Mouse (Mus musculus): ENCODE results near the gene Slc15a4.

Slc15a4 gene

DNA sequence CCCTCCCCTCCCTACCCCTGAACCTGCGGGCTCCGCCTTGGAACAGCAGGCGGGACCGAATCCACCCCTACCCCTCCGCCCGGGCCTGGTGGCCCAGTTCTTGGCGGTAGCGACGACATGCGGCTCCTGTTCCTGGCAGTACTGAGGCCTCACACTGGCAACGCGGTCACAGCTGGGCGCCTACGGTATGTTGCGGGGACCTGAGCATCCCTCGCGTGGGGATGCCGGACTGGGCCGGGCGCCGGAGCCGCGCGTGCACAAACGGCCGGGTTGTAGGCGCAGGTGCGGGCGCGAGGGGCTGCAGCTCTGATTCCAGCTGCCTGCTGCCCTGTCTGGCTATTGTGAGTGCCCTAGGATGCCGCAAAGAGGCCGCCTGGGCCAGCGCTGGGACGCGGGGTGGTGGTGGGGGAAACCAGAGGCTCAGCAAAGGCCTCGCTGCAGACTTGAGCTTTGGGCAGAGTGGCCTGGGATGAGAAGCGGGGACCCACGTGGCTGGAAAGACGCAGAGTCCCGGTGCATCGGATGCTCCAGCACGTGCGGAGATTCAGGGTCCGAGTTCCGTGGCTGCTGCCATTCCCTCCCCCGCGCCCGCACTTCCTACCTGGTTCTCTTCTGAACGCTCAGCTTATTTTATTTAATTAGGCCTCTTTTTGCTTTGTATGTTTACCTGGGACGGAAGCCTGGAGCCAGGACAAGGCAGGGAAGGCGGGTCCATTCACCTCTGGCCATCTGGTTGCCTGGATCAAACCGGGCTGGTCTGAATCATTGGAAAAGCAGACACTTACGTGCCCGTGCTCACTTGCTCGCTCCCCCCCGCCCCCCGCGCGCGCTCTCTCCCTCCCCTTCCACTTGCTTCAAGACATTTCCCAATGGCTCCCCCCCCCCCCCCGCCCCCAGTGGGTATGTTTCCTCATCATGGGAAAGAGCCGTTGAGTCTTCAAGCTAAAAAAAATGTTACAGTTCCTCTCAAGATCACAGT, at the start of gene Slc15a4, which contains the start of gene Glt1d1:
Slc15a4 (minus strand) TSS at position 731 of the 979 bp plus-strand sequence.
Glt1d1 (plus strand) TSS at position 96 of the 979 bp plus-strand sequence.
- DNase-seq (ENCODE audit: low read depth), result no peak

DNA sequence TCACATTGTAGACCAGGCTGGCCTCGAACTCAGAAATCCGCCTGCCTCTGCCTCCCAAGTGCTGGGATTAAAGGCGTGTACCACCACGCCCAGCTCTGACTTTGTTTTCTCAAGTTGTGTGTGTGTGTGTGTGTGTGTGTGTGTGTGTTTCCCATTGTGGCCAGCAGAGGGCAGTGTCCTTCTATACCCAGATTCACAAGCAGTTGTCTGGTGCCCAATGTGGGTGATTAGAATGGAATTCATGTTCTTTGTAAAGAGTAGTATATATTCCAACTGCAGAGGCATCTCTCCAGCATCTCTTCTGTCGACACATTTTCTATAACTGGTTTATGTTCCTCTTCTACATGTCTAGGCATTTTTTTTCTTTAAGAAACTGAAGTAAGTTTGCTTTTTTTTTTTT, 45.8 kb upstream of the Slc15a4 start:
- no peak for DNase-seq (ENCODE audit: low read depth)

DNA sequence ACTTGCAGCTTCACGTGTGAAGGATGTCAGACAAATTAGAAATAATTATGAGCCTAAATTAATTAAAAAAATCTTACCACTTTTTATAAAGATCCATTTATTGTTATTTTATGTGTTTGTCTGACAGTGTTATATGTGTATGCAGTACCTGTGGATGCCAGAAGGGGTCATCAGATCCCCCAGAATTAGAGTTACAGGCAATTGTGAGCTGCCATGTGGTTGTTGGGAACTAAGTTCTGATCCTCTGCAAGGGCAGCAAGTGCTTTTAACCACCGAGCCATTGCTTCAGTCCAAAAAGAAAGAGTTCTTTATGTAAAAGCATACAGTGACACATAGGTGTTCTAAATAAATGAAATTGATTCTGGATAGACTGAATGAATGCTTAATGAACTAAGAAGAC, 44.9 kb upstream of the Slc15a4 start:
- no peak for DNase-seq (ENCODE audit: low read depth)

DNA sequence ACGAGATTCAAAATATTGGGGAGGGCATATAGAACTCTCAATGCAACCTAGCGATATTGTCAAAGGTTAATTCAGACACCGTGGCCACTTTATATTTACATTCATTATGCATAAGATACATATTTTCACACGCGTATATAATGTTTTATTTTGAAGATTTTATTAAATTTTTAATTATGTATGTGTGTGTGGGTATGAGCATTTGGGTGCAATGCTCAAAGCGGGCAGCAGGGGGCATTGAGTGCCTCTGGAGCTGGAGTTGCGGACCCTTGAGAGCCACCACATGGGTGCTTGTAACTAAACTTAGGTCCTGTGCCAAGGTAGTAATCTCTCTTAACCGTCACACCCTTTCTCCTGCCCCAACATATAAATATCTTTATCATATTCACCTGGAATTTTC, 41.2 kb upstream of the Slc15a4 start:
- no peak for DNase-seq (ENCODE audit: low read depth)

DNA sequence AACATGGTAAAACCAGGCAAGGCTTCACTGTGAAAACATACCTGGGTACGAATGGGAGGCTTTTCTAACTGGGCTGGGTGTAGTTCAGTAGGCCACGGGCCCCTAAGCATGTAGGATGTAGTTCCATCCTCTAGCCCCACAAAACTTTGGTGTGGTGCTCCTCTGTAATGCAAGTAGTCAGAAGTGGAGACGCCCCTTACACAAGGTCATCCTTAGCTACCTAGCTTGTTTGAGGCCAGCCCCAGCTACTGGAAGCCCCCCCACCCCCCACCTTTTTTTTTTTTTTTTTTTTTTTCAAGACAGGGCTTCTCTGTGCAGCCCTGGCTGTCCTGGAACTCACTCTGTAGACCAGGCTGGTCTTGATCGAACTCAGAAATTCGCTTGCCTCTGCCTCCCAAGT, 28.3 kb upstream of the Slc15a4 start:
- DNase-seq (ENCODE audit: low read depth), result no peak

DNA sequence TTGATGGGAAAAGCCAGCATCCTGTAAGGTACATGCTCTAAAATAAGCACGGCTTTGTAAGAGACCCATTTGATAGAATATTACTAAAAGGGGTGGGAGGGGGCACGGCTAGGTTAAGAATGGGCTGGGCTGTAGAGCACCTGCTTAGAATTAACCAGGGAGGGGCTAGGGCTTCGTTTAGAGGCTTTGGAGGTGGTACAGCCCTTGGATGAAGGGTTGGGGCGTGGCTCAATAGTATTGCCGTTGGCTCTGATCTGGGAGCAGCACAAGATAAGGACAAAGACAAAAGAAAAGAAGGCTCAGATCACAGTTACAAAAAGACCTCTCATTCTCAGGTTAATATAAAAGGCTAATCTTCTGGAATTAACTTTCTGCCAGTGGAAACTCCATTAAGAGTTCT, 27.6 kb upstream of the Slc15a4 start:
- DNase-seq (ENCODE audit: low read depth), result no peak

DNA sequence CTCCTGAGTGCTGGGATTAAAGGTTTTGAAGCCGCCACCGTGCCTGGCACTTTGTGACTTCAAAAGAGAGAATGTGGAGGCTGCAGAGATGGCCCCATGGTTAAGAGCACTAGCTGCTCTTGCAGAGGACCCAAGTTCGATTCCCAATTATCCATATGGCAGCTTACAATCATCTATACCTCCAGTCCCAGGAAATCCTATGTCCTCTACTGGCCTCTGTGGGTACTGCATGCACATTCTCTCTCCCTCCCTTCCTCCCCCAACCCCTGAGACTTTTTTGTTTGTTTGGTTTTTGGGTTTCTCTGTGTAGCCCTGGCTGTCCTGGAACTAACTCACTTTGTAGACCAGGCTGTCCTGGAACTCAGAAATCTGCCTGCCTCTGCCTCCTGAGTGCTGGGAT, 26.6 kb upstream of the Slc15a4 start:
- DNase-seq (ENCODE audit: low read depth), result no peak

DNA sequence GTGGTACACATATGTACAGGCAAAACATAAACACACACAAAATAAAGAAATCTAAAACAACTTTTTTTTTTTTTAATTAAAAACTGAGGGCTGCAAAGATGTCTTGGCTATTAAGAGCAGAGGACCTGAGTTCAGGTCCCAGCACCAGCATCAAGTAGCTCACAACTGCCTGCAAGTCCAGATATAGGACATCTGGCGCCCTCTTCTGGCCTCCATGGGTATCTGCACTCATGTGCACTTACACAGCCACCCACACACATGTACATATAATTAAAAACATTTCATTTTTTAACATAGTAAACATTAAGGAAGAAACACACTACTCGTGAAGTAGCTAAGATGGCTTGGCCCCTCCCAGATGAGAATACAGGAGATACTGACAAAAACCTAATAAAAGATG, 25.6 kb upstream of the Slc15a4 start:
- DNase-seq (ENCODE audit: low read depth), result no peak

DNA sequence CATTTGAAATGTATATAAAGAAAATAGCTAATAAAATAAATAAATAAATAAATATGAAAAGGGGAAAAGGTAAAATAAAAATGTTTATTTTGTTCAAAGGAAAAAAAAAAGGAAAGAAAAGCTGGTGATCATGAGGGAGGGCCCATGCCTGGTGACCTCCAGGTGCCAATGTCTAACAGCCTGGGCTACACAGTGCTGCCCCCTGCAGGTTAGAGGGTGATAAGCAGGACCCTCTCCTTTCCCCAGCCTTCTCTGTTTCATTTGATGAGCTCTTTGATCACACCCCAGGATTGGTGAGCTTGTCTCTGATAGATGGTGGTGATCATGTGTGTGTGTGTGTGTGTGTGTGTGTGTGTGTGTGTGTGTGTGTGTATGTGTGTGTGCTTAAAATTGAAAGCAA, 16.4 kb upstream of the Slc15a4 start:
- peak; percentile 26 for DNase-seq (ENCODE audit: low read depth)

DNA sequence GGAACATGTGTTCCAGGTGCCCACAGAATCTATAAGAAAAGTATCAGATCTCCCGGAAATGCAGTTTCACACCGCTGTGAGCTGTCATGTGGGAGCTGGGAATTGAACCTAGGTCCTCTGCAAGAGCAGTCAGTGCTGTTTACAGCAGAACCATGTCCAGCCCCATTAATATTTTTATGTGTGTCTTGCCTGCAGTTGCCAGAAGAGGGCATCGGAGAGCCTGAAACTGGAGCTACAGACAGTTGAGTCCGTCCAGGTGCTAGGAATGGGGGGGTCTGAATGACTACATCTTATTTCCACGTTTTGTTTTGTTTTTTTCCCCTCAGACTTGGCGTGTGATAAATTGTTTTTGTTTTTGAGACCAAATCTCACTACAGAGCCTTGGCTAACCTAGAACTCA, 15.3 kb upstream of the Slc15a4 start:
- DNase-seq (ENCODE audit: low read depth), result peak; percentile 39

DNA sequence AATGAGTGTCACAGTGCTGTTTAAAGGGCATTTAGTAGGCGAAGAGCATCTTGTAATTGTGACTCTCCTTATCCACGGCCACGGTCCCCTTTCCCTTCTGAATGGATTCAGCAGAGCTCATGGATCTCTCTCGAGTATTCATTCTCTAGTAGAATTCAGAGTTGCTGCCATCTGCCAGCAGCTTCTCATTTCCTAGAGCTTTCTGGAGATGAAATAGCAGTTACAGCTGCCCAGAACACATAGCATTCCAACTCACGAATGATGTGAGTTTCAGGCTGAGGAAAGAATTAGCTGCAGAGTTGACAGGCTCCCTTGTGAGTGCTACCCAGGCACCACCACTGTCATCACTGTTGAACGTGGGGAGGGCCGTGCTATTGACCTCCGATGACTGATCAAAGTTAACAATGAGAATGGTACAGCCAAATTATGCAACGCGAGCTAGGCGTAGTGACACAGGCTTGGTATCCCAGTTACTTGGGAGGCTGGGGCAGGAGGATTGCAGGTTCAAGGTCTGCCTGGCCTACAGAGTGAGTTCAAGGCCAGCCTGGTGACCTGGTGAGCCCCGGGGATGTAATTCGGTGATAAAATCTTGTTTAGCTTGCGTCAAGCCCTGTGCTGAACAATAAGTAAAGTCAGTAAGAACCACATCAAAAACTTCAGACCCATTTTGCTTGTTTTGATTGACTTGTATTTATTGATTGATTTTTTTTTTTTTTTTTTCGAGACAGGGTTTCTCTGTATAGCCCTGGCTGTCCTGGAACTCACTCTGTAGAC, 8.7 kb upstream of the Slc15a4 start:
- DNase-seq (ENCODE audit: low read depth), result no peak

DNA sequence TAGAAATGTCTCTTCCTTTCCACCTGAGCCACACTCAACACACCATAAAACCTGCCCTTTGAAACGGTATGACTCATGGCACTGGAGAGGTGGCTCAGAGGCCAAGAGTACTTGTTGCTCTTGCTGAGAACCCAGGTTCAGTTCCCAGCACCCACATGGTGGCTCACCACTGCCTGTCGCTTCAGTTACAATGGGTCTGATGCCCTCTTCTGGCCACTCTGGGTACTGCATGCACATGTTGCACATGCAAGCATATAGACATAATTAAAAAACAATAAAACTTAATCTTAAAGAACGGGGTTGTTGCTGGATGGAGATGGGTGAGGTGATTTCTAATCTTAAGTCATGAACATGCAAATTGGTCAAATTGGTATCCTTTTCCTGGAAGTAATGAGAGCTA, 7.7 kb upstream of the Slc15a4 start:
- DNase-seq (ENCODE audit: low read depth), result no peak

DNA sequence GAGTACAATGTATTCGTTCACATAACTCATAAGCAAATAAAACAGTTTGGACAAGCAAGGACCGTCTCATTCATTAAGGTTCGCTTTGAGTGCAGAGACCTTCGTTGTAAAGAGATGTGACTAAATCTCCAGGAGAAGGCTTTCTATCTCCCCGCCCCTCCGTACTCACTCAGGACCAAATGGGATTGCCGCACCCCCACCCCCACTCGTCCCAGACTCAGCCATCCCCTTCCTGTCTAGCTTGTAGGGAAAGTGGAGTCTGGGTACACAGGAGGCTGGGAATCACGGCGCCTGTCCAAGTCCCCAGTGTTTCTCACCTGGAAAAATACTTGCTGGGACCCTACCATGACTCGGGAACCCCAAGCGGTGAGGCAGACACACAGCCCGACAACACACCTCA, 6.9 kb upstream of the Slc15a4 start:
- no peak for DNase-seq (ENCODE audit: low read depth)

DNA sequence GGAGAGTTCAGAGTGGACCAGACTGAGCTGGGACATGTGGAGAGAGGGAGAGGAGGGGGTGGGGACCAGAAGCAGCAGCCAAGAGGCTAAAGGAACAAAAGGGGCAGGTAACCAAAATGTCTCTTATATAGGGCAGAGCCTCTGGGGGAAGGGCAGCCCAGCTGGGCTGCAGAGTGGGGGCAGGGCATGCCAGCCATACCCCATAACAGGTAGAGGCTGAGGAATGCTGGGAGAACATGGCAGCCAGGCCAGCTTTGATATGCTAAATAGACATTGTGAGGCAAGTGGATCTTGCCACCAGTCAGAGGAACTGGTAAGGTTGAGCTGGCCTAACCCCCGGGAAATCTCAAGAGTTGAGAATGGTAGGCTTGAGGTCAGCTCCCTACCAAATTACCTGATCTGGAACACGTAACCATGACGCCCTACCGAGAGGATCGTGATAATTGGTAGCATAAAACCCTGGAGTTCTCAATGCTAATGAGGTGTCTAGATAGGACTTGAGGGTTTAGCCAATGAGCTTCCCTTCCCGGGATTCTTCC, 6.4 kb upstream of the Slc15a4 start:
- DNase-seq (ENCODE audit: low read depth), result no peak

DNA sequence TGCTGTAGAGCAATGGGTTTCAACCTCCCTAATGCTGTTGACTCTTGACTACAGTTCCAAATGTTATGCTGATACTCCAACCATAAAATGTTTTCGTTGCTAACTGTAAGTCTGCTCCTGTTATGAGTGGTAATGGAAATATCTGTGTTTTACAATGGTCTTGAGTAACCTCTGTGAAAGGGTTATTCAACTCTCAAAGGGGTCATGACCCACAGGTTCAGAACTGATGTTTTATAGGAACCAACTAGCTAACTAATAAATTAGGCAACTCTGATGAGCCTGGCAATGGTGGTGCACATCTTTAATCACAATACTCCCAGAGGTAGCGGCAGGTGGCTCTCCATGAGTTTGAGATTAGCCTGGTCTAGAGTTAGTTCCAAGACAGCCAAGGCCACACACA, 5.5 kb upstream of the Slc15a4 start:
- DNase-seq (ENCODE audit: low read depth), result no peak

DNA sequence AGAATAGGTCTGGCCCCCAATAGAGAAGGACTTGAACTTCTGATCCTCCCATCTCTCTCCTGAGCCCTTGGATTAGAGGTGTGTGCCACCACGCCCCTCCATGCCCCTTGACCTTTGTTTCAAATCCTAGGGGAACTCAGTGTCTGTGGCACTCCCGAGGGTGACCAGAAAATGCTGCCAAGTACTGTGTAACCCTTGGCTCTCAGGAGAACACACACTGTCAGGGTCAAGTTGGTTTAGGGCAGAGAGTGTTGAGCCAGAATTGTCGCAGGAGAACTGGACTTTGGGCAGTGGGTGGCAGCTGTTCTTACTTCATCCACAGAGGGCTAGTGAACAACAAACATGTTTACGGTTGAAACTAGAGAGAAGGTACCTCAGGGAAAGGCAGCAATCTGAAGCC, 4.9 kb upstream of the Slc15a4 start:
- no peak for DNase-seq (ENCODE audit: low read depth)

DNA sequence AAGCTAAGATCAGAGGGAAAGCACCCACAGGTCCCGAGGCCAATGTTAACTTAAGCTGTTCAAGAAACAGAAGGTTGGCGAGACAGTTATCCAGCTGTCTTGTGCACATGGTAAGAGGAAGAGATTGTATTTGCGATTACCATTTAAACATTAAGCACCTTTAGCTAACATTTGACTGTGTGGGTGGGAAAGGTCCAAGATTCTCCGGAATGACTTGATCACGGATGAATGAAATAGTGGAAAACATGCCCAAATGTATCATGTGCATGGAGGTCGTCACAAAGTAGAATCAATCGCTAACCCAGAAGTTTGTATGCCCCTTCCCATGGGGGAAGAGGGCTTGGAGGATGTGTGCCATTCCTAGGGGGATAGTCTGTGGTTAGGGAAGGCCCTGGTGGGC, 969 bp upstream of the Slc15a4 start:
- DNase-seq (ENCODE audit: low read depth), result no peak

DNA sequence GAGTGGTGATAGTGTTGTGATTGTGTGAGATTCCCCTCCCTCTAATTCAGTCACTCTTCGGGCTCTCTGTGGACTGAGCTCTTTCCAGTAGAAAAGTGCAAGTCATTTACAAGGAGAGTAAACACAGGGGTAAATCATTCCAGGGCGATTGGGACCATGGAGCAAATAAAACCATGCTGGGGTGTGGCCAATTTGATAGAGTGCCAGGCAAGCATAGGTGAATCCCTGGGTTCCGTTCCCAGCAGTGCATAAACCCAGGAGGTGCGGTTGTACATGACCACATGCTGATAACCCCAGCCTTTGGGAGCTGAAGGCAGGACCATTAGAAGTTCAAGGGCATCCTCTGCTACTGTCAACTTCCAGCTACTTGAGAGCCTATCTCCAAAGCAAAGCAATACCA, 491 bp upstream of the Slc15a4 start:
- no peak for DNase-seq (ENCODE audit: low read depth)

DNA sequence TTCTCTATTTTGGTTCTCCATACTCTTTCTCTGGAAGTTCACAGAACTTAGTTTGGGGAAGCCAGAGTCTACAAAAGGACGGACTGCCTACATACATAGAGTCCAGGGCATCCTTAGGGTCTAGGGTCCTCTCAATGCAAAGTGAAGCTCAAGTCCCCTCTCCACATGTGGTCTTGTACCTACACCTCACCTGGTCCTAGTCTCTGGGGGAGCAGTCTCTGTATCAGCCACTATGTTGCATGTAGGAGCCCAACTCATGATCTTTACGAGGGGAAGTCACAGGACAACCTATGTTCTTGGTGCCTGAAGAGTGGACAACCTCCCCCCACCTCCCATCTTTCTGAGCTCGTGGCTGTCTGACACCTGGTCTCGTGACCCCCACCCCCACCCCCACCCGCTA, 1.0 kb downstream of the Slc15a4 start:
- no peak for DNase-seq (ENCODE audit: low read depth)

DNA sequence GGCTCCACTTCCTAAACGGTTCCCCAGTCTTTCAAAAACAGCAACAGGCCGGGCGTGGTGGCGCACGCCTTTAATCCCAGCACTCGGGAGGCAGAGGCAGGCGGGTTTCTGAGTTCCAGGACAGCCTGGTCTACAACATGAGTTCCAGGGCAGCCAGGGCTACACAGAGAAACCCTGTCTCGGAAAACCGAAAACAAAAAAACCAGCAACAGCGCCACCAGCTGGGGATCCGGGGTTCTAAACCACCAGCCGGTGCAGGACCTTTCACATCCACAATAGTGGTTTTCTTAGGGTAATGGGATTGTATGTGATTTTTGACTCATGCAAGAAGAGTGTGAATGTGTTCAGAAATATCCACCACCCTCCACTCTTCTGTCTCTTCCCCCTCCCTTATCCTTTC, 5.5 kb downstream of the Slc15a4 start:
- DNase-seq (ENCODE audit: low read depth), result no peak

DNA sequence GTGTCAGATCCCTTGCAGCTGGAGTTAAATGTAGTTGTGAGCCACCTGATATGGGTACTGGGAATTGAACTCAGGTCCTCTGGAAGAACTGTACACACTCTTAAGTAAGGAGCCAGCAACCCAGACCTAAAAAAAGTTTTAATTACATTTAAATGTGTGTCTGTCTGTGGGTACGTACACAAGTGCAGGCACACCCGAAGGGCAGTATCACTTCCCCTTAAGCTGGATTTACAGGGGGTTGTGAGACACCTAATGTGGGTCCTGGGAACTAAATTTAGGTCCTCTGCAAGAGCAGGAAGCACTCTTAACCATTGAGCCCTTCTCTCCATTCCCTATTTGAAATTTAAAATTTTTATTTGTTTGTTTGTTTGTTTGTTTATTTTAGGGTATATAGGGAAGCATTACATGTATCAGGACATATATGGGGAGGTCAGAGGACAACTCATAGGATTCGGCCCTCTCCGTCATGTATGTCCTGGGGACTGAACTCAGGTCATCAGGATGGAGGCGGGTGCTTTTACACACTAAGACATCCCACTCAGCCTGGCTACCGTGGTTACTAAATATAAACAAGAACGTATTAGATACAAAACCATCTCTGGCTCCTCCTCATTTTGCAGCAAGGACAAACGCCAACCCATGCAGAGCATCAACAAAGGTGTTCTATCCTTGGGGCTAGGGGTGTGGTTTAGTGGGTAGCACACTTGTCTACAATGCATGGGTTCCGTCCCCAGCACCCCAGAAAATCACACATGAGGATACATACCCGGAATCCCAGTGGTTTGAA, 8.1 kb downstream of the Slc15a4 start:
- DNase-seq (ENCODE audit: low read depth), result no peak

DNA sequence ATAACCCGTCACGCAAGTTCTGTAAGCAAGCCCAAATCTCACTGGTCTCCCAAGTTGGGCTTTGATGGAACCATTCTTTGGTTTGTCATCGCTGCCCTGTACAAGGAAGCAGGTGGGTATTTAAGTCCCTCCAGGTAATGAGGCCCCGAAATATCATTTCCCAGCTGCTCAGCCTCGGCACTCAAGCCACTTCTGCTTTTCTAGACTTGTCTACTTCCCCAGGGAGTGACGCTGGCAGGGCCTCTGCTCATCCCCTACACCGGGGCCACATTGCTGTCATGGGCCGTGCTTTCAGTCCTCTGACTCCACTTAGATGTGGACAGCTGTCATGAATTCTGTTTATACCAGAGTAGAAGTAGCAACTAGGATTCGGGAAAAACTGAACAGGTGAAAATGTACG, 11.6 kb downstream of the Slc15a4 start:
- no peak for DNase-seq (ENCODE audit: low read depth)
